Mouse (Mus musculus) skeletal muscle tissue, postnatal 0 days (tissue): ENCODE data around the gene Sept14. TPM values are rescaled to one million over a fixed set of nuclear protein-coding genes. Genes with fewer than 3 reads are reported as not detected.

ENCODE experiments used
- polyA plus RNA-seq: library from polyadenylated mRNA; unstranded; fragments of >200 nt; fragmentation: Nextera tagmentation; extraction: Ambion mirVana; gene quantifications from 2 replicates; pipeline ENCODE4 v1.2.1, GENCODE M21; 2015

Gene Sept14
- not detected in 2 replicates for polyA plus RNA-seq

DNA sequence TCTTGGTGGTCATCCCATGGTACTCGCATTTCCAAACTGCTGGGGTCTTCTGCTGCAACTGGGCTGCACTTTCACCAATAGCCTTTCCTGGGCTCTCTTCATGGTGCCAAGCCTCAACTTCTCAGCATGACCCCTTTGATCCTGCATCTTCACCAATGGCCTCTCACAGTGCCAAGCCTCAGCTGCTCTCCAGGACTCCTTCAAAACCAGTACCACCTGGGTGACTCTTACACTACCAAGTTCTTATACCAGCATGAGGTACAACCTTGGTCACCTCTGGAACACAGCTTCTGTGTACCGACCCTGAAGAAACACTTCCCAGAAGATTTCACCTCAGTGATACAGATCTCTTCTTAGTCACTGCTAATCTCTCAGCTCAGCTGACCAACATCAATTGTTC, at the start of gene Sept14:
TSS of gene Sept14 (minus strand) at position 101 of the 400 bp plus-strand sequence.

DNA sequence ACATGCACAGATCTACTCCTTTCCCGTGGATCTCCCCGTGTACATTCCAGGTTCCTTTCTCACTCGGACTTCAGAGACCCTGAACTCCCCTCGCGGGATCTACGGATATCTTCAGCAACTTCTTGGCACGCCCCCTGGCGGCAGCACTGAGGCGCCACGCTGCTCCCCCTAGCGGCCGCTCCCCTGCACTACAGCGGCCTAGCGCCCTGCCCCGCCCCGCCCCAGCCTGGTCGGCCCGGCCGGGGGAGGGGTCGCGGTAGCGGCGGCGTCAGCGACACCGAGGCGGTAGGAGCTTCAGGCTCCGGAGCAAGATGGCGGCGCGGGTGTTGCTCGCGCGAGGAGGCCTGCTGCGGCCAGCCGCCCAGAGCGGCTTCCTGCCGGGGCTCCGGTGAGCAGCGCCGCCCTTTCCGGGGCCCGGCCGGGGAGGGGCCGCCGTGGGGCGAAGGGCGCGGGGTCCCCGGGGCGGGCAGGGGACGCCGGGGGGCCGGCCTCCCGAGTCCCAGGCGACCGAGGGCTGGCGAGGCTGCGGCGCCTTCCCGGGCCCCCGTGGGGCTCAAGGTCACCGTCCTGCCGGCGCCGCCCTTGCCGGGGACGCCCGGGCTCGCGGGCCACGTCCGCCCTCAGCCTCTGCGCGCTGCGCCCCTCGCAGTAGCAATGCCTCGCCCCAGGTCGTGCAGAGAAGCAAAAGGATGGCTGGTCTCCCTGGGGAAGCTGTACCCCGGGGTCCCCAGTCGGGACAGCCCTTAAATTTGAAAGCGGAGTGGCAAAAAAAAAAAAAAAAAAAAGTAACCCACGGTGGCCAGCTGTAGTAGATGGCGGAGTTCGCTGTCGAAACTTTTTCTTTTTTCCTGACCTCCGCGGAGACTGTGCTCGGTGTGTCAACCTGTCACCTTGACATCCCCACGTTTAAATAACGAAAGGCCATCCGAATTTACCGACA, 16.8 kb upstream of the Sept14 start, which contains the start of gene Nipsnap2:
TSS of gene Nipsnap2 (plus strand) at position 230 of the 940 bp plus-strand sequence.

DNA sequence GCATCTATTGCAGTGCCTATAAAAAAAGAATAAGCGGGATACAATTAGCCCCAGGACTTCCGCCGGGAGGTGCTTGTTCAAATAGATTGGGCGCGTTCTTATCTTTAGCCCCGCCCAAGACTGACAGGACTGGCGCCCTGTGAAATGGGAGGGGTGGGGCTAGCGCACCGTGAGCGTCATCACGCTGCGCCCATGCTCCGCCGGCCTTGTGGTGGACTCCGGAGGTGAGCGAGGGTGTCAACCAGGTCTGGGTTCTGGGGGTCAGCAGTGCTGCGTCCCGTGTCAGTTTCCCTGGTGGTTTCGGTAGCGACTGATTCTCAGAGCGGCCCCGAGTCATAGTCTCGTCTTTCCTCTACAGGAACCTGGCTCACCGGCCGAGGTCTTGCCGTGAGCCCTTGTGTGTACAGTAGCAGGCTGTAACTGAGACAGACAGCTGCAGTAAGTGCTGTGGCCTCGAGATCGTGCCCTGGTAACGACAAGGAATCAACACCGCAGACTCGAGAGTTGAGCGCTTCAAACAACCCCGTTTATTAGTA, 7.1 kb upstream of the Sept14 start, which contains the start of gene Mrps17:
TSS of gene Mrps17 (plus strand) at position 172 of the 536 bp plus-strand sequence.

DNA sequence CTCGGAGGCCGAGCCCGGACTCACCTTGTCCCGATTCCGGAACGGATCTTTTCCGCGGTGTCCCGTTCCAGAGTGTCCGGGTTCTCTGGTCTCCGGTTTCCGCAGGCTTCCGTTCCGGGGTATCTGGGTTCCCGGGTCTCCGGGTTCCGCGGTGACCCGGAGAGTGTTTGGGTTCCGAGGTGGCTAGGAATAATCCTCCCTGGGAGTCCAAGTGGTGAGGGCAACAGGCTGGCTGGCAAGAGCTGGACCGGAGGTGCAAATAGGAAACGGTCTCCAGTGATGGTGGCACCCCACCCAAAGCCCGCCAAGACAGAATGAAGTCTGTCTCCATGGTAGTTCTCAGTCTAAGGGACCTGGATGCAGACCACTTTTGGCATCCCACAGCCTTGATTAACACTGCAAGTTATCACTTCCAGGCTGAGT, 38.3 kb downstream of the Sept14 start, which contains the start of gene Zfp11:
TSS of gene Zfp11 (minus strand) at position 64 of the 423 bp plus-strand sequence.

Other genes with a start within 250 kb of the Sept14 start
- gene Sfswap, start 207.3 kb downstream of the Sept14 start, polyA plus RNA-seq, result 17.6 and 18.6 TPM in 2 replicates
- 0.81 and 1.2 TPM in 2 replicates for gene Mmp17, start 124.3 kb downstream of the Sept14 start, polyA plus RNA-seq
- 1.3 and 1.7 TPM in 2 replicates for gene Zfp11, start 38.4 kb downstream of the Sept14 start, polyA plus RNA-seq
- gene Mrps17, start 7.0 kb upstream of the Sept14 start, polyA plus RNA-seq, result 172 and 173 TPM in 2 replicates
- 492 and 574 TPM in 2 replicates for gene Nipsnap2, start 16.6 kb upstream of the Sept14 start, polyA plus RNA-seq
- gene Psph, start 78.9 kb upstream of the Sept14 start, polyA plus RNA-seq, result 21.2 and 26.9 TPM in 2 replicates
- gene Sumf2, start 138.5 kb upstream of the Sept14 start, polyA plus RNA-seq, result 17.3 and 22.9 TPM in 2 replicates
- gene Chchd2, start 179.0 kb upstream of the Sept14 start, polyA plus RNA-seq, result 963 and 976 TPM in 2 replicates
- gene Zbed5, start 187.2 kb upstream of the Sept14 start, polyA plus RNA-seq, result 1.5 and 1.8 TPM in 2 replicates
- 26.0 and 30.5 TPM in 2 replicates for gene Phkg1, start 190.0 kb upstream of the Sept14 start, polyA plus RNA-seq
- gene Nupr1l, start 200.0 kb upstream of the Sept14 start, polyA plus RNA-seq, result 1.9 and 2.0 TPM in 2 replicates
- gene Vkorc1l1, start 233.5 kb upstream of the Sept14 start, polyA plus RNA-seq, result 13.4 and 19.1 TPM in 2 replicates